Mouse (Mus musculus) ES-Bruce4 (cell line): ENCODE measurements at regions not wholly inside any gene's neighbourhood (a gene's known extent, or its start where the extent isn't known, plus 50 kb on each side); places are given as distances from the start of the nearest gene placed in this dataset.

Source experiments
- H3K27ac ChIP-seq: 2 replicates; pipeline ENCODE4 v1.5.1; 2012; ENCODE audit warnings: low read length, inconsistent platforms; ENCODE audit not compliant: insufficient read depth
- H3K27me3 ChIP-seq: 2 replicates; pipeline ENCODE4 v1.6.1; 2012; ENCODE audit warnings: mild to moderate bottlenecking, low read length, inconsistent platforms; ENCODE audit not compliant: control insufficient read depth, poor library complexity, insufficient read depth, severe bottlenecking
- H3K36me3 ChIP-seq: 2 replicates; pipeline ENCODE4 v1.6.1; 2012; ENCODE audit warnings: inconsistent platforms, mild to moderate bottlenecking, low read length, moderate library complexity; ENCODE audit not compliant: control insufficient read depth, poor library complexity, insufficient read depth, severe bottlenecking
- H3K4me1 ChIP-seq: one replicate; pipeline ENCODE4 v1.8.1; 2011; ENCODE audit warnings: low read length; ENCODE audit not compliant: control insufficient read depth, insufficient read depth
- H3K4me3 ChIP-seq: 2 replicates; pipeline ENCODE4 v1.5.1; 2011; ENCODE audit warnings: low read depth, mild to moderate bottlenecking, low read length
- H3K9ac ChIP-seq: 2 replicates; pipeline ENCODE4 v1.6.1; 2012; ENCODE audit warnings: low read depth, mild to moderate bottlenecking, inconsistent platforms; ENCODE audit not compliant: poor library complexity, severe bottlenecking
- H3K9me3 ChIP-seq: replicated peaks from 2 replicates; pipeline ENCODE4 v1.6.1; 2012; ENCODE audit warnings: mild to moderate bottlenecking, low read length, inconsistent platforms; ENCODE audit not compliant: control insufficient read depth, poor library complexity, insufficient read depth, severe bottlenecking
- CTCF ChIP-seq: IDR thresholded peaks from one replicate; pipeline ENCODE4 v1.8.1; 2011; ENCODE audit warnings: low read depth, low read length
- EP300 ChIP-seq: IDR thresholded peaks from 2 replicates; pipeline ENCODE4 v1.6.1; 2011; ENCODE audit warnings: low read depth, low read length; ENCODE audit not compliant: insufficient read depth
- POLR2A ChIP-seq: IDR thresholded peaks from one replicate; pipeline ENCODE4 v1.8.1; 2011; ENCODE audit warnings: low read length; ENCODE audit not compliant: insufficient read depth

GRCm38 (mm10) chr17:88287861-88288260 is 152.7 kb upstream of the Foxn2 start:
- TF ChIP-seq CTCF (no peak), POLR2A (no peak), EP300 (no peak)
- no peak overlapping the region for H3K4me3 ChIP-seq
- no peak overlapping the region for H3K9ac ChIP-seq
- no peaks in the 10 kb centered on the region for H3K4me1 ChIP-seq
- peaks cover 13% of the 10 kb centered on the region; the same call in 1 of the 2 replicates for H3K9me3 ChIP-seq
- no peaks in the 10 kb centered on the region for H3K27me3 ChIP-seq
- no peaks in the 10 kb centered on the region for H3K36me3 ChIP-seq
- no peak overlapping the region for H3K27ac ChIP-seq

DNA sequence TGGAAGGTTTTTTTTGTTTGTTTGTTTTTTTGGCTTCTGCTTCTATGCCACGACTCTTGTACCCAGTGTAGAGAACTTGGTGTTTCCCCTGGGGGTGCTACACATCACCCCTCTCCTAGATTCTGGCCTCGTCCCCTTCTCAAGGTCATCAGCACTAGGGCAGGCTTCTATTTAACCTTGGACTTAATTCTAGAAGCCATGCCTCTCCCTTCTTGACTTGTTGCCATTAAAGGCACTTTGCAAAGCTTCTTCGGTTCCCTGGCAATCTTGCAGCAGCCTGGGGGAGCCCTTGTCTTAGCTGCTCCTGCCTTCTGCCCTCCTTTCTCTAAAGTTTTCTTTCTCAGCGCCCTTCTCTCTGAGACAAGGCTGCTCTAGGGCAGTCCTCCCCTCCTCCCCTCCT is 143.0 kb upstream of the Foxn2 start:
- H3K27me3 ChIP-seq, result no peaks in the 10 kb centered on the region
- no peaks in the 10 kb centered on the region for H3K4me1 ChIP-seq
- no peak overlapping the region for H3K4me3 ChIP-seq
- no peak for TF ChIP-seq CTCF
- no peak for TF ChIP-seq EP300
- no peak for TF ChIP-seq POLR2A
- no peaks in the 10 kb centered on the region for H3K36me3 ChIP-seq
- no peaks in the 10 kb centered on the region for H3K9me3 ChIP-seq
- H3K27ac ChIP-seq, result no peak overlapping the region
- H3K9ac ChIP-seq, result no peak overlapping the region

GRCm38 (mm10) chr17:88303991-88304390 is 136.5 kb upstream of the Foxn2 start:
- Histone ChIP-seq H3K27ac (no peak overlapping the region), H3K9me3 (no peaks in the 10 kb centered on the region), H3K27me3 (no peaks in the 10 kb centered on the region), H3K36me3 (no peaks in the 10 kb centered on the region), H3K4me3 (no peak overlapping the region), H3K9ac (no peak overlapping the region), H3K4me1 (peaks cover 2% of the 10 kb centered on the region)
- no peak for TF ChIP-seq EP300
- peak; percentile 54 for TF ChIP-seq CTCF

DNA sequence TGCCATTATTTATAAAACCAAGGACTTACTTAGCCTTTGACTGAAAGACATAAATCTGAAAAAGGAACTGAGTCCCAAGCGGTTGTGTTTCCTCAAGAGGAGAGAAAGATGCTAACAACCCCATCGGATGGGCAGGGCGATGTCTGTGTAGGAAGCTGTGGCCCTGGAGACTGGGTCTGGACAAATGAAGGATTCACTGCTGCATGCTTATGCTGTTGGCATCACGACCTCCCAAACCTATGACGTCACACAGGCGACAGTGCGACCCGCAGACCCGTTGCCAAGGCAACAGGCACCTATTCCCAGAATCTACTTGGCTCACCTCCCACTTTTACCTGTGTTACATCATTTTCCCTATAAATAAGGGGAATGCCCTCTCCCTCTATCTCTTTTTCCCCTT is 135.3 kb upstream of the Foxn2 start:
- Histone ChIP-seq H3K27me3 (no peaks in the 10 kb centered on the region), H3K27ac (no peak overlapping the region), H3K9me3 (no peaks in the 10 kb centered on the region), H3K36me3 (no peaks in the 10 kb centered on the region), H3K9ac (no peak overlapping the region), H3K4me3 (no peak overlapping the region), H3K4me1 (peaks cover 2% of the 10 kb centered on the region)
- TF ChIP-seq CTCF (no peak), POLR2A (no peak), EP300 (no peak)

DNA sequence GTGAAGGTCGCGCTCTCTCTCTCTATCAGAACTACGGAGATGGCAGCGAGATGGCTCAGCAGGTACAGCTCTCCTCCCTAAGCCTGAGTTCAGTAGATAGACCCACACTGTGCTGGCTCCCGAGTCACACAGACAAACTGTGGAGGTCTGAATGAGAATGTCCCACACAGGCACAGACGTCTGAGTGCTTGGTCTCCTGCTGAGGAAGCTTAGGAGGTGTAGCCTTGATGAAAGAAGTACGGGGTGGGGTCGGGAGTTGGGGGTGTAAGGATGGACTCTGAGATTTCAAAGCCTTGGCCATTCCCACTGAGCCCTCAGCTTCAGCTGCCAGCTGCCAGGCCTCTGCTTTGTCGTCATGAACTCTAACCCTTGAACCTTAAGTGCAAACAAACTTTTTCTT is 134.2 kb upstream of the Foxn2 start:
- Histone ChIP-seq H3K36me3 (no peaks in the 10 kb centered on the region), H3K27ac (peak overlapping the region; percentile 6; the same call in 1 of the 2 replicates), H3K27me3 (no peaks in the 10 kb centered on the region), H3K4me1 (peaks cover 2% of the 10 kb centered on the region), H3K9me3 (peaks cover 6% of the 10 kb centered on the region), H3K4me3 (no peak overlapping the region), H3K9ac (no peak overlapping the region)
- TF ChIP-seq POLR2A (no peak), EP300 (peak; percentile 67; the same call in 1 of the 2 replicates)

DNA sequence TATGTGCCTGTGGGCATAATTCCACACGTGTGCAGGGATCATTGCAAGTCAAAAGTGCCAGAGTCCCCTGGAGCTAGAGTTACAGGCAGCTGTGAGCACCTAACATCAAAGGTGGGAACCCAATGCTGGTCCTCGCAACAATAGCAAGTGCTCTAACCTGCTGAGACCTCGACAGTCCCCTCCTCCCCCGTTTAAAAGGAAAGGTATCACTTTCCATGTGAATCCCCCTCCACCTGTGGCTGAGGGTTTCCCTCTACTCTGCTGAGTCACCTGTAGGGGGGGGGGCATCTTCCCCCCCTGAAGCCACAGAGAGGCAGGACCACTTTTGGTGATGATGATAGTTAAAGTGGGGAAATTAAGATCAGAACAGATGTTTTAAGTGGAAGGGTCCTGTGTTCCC is 133.4 kb upstream of the Foxn2 start:
- TF ChIP-seq CTCF (no peak), POLR2A (no peak), EP300 (peak; percentile 83)
- Histone ChIP-seq H3K9me3 (peaks cover 10% of the 10 kb centered on the region), H3K4me3 (no peak overlapping the region), H3K27me3 (no peaks in the 10 kb centered on the region), H3K36me3 (no peaks in the 10 kb centered on the region), H3K4me1 (peaks cover 2% of the 10 kb centered on the region), H3K9ac (no peak overlapping the region), H3K27ac (no peak overlapping the region)
